Mouse (Mus musculus): ENCODE measurements around the gene Yars2.
"Not testable (repeated sequence)": the region's sequence is repeated elsewhere in the genome, so short reads cannot be mapped to it uniquely, and the experiment has no call there.

Gene Yars2

GRCm38 (mm10) chr16:16302369-16303137 is at the start of gene Yars2:
Gene Yars2, plus strand, starts transcription at chr16:16302965.
- peak; percentile 94 for DNase-seq (ENCODE audit: low spot score)

DNA sequence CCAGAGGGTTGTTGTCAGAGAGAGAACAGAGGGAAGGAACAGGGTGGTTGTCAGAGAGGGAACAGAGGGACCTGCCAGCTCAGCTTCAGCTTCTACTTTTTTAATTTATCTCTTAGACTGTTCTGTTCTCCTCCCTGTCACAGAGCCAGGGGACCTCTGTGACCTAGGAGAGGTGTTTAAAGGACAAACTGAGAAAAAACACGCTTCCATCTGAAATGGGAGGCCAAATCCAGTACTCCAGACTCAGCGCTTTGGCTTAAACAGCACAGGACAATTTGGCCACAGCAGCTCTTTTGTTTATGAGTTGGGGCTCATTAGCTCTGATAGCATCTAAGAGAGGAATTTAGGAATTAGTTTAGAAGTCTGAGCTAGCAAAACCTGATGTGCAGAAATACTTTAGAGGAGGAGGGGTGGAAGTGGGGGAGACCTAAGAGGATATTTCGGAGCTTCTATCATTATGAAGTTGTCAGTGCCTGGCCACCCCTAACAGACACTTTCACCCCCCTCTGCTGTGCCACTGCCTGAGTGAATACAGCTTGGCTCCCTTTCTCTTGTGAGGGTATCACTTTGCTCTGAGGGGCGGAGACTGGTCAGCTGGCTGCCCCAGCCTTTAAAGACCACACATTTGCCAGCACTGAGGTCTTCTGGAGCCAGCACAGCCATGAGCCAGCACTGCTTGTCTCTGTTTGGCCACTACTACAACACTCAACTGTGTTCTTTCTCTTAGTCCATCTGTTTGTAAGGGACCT is 49.3 kb upstream of the Yars2 start:
- DNase-seq (ENCODE audit: low spot score): peak; percentile 69

- DNase-seq (ENCODE audit: low spot score): no peak
Observed at GRCm38 (mm10) chr16:16255217-16255616, 47.5 kb upstream of the Yars2 start.

DNA sequence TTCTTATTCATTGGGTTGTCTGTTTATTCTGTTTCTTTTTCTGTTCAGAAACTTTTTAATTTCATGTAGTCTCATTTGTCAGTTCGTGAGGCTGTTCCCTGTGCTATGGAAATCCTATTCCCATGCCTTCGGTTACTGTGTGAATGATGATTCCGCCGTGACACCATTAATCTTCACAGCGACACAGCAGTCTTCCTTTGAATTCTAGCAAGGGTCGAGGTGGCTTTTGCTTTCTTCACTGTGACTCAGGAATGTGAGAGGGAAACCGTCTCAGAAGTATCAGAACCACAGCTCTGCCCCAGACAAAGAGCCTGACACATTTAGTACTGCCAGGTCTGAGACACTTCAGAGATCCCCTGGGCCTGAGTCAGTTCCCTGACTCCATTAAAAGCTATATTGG is 46.9 kb upstream of the Yars2 start:
- DNase-seq (ENCODE audit: low spot score): no peak

GRCm38 (mm10) chr16:16256672-16257071 is 46.1 kb upstream of the Yars2 start:
- no peak for DNase-seq (ENCODE audit: low spot score)

- DNase-seq (ENCODE audit: low spot score): no peak
Observed at GRCm38 (mm10) chr16:16260882-16261281, 41.9 kb upstream of the Yars2 start.

- no peak for DNase-seq (ENCODE audit: low spot score)
Observed at GRCm38 (mm10) chr16:16261481-16261880, 41.3 kb upstream of the Yars2 start.

GRCm38 (mm10) chr16:16262436-16262835 is 40.3 kb upstream of the Yars2 start:
- no peak for DNase-seq (ENCODE audit: low spot score)

- no peak for DNase-seq (ENCODE audit: low spot score)
Observed at GRCm38 (mm10) chr16:16272978-16273377, 29.8 kb upstream of the Yars2 start.

DNA sequence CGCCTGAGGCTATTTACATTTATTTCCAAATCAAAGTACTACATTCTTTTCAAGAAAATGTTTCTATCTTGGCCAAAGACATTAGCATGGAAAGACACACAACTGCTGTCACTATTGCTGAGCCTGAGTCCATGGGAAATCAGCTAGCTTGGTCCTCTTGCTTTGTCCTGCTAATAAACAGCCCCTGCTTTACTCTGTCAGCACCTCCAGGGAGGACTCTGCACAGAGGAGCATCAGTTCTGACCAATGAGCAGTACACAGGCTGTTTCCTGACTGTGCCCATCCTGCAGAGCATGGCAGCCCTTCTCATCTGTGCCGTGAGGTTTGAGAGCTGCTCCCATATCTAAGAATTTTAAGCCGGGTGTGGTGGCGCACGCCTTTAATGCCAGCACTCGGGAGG is 29.0 kb upstream of the Yars2 start:
- no peak for DNase-seq (ENCODE audit: low spot score)

DNA sequence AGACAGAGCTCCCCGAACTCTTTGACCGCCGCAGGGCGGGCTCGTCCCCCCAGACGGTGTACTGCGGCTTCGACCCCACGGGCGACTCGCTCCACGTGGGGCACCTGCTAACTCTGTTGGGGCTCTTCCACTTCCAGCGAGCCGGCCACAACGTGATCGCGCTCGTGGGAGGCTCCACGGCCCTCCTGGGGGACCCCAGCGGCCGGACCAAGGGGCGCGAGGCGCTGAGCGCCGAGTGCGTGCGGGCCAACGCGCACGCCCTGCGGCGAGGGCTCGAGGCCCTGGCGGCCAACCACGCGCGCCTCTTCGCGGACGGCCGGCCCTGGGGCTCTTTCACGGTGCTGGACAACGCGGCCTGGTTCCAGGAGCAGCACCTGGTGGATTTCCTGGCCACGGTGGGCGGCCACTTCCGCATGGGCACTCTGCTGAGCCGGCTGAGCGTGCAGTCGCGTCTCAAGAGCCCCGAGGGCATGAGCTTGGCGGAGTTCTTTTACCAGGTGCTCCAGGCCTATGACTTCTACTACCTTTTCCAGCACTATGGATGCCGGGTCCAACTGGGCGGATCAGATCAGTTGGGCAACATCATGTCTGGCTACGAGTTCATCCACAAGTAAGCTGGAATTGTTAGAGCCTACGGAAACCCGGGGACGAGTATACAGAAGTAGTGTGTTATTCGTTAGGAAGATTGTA is 518 bp downstream of the Yars2 start:
- DNase-seq (ENCODE audit: low spot score): peak; percentile 76

DNA sequence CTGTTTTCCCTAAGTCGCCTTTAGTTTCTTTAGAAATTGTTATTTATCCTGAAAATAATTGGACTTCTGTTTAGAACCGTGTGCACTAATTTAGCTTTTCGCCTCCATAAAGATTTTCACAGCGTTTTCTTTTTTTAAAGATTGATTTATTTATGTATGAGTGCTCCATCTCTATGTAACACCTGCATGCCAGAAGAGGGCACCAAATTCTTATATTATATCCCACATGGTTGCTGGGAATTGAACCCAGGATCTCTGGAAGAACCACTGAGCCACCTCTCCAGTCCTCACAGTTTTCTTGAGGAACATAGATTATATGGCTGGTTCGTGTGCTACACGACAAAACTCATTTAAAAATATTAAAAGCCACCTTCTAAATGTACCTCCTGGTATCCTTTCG is 1.1 kb downstream of the Yars2 start:
- no peak for DNase-seq (ENCODE audit: low spot score)

- DNase-seq (ENCODE audit: low spot score): no peak
Observed at GRCm38 (mm10) chr16:16311319-16311718, 8.6 kb downstream of the Yars2 start.

GRCm38 (mm10) chr16:16325775-16326336 is 23.1 kb downstream of the Yars2 start:
- DNase-seq (ENCODE audit: low spot score): no peak

DNA sequence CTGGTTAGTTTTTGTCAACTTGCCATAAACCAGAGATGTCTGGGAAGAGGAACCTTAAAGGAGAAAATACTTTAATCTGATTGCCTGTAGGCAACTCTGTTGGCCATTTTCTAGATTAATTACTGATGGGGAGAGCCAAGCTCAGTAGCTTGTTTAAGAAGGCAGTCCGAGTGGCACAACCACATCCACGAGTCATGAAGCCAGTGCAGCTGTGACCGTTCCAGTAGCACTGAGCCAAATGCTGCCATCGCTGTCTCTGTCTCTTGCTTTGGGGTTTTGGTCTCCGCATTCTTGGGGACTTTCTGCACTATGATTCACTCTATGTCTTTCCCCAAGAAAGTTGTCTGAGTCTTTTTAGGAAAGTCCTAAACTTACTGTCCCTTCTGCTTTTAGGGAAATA is 43.7 kb downstream of the Yars2 start:
- DNase-seq (ENCODE audit: low spot score): no peak

GRCm38 (mm10) chr16:16357908-16358307 is 55.1 kb downstream of the Yars2 start:
- DNase-seq (ENCODE audit: low spot score): peak; percentile 7

- DNase-seq (ENCODE audit: low spot score): peak; percentile 91
Observed at GRCm38 (mm10) chr16:16358481-16359100, 55.8 kb downstream of the Yars2 start, which contains the start of gene Dnm1l. Gene Dnm1l, minus strand, starts transcription at chr16:16358959.

DNA sequence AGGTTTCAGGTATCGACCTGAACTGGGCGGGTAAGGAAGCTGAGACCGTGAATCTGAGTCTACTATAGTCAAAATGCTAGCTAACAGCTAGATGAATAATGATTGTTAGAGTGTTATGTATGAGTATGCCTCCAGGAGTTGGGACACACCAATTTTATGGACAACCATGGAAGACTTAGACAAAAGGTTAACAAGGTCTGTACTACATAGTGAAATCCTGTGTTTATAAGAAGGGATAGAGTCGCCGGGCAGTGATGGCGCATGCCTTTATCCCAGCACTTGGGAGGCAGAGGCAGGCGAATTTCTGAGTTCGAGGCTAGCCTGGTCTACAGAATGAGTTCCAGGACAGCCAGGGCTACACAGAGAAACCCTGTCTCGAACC is 56.3 kb downstream of the Yars2 start:
- not testable (repeated sequence) for DNase-seq (ENCODE audit: low spot score)

All from testis, postnatal 14 days (tissue).